Mouse (Mus musculus): ENCODE measurements around the gene Fstl1.

Fstl1 gene

DNA sequence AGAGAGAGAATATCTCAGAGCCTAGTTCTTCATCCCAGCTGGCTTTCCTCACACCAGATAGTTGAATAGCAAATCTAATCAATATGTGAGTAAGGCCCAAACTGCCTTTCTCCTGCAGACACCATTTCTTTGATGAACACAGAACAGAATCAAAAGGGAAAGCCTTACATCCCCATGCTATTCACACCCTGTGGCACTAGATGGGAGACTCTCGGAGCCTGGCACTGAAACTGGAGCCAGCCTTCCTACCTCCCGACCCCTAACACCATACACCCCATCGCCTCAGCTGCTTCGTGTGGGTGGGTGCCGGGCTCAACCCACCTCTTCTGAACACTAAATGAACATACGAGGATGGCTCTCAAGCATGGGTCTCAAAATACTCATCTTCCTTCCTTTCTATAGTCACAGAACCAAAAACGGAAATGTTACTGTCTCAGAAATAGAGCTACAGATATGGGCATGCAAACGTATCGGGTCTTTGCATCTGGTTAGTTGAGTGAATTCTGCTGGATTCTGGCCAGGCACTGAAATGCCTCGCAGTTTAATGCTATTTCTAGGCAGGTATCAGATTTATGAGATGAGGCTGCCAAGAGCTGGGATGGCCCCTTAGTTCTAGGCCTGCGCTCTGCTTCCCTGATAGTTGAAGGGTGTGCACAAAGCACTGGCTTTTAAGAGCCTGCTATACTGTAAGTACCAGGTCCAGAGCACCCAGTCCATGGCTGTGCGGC is 48.3 kb downstream of the Fstl1 start:
- DNase-seq = no peak

DNA sequence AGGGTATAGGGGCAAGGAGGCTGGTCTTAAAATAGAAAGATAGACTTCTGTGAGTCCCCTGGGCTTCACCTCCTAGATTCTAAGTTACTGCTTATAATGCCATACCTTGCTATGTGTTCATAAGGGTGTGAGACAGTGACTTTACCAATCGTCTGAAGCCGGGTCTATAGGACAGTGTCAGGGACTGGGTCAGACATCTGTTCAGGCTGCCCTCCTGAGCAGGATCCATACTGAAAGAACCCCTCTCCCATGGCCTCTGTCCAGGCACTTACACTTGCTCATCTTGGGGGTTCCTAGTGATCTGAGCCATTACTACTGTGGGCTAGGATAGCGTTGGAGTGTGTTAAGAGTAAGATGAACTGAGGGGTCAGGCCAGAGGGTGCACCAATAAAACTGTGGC is 49.6 kb downstream of the Fstl1 start:
- no peak for DNase-seq

DNA sequence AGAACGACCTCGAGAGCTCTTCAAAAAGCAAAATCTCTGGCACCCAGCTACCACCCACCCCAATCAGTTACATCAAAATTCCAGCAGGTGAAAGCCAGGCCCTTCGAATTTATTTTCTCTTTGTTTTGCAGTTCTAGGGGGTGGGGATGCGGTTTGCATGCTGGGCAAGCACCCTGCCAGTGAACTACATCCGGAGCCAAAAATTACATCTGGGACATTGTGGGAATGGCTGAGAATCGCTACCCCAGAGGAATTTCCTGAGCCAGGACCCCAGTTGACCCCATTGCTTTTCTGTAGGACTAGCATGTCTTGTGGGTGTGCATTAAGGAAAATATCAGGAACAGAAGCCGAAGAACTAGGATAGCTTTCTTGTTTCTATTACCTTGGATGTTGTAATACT is 54.4 kb downstream of the Fstl1 start:
- DNase-seq = no peak

DNA sequence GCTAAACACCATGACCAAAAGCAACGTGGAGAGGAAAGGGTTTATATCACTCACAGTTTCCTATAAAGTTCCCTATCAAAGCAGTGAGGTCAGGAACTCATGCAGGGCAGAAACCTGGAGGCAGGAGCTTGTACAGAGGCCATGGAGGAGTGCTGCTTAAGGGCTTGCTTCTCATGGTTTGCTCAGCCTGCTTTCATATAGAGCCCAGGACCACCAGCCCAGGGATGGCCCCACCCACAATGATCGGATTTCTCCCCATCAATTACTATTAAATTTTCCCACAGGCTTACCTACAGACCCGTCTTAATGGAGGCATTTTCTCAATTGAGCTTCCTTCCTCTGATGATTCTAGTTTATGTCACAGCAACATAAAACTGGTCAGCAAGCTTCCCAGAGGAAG is 60.9 kb downstream of the Fstl1 start:
- DNase-seq = no peak

DNA sequence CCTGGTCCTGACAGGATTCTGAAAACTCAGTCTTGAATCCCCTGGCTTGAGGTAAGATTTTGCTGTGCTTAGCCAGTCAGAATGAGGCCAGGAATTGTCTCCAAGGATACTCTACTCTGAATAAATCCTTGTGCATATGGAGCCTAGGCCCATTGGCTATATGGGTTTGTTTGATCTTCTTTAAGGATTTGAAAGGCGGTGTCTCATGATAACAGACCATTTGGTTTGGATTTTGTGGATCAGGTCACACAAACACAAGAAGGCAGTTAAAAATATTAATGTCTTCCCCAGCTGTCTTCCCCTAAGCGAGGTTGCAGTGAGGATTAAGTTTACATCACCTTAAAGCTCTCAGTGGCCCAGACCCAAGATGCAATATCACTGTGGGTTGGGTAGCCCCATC is 65.8 kb downstream of the Fstl1 start:
- DNase-seq = no peak

DNA sequence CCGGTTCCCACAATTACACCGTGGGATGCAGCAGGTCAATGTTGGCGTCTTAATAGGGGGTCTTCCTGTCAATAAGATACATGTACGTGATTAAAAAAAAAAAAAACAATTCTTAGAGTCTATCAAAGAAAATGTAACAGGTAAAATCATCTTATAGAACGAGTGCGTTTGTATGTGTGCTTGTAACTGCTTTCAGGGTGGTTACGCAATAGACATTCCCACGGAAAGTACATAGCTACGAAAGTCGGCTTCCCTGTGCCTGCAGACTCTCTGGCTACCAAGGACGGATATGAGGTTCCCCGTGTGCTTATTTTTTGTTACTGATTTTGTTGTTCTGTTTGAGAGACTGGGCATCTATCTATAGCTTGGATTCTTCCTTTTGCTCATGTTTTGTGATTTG is 67.1 kb downstream of the Fstl1 start:
- no peak for DNase-seq

DNA sequence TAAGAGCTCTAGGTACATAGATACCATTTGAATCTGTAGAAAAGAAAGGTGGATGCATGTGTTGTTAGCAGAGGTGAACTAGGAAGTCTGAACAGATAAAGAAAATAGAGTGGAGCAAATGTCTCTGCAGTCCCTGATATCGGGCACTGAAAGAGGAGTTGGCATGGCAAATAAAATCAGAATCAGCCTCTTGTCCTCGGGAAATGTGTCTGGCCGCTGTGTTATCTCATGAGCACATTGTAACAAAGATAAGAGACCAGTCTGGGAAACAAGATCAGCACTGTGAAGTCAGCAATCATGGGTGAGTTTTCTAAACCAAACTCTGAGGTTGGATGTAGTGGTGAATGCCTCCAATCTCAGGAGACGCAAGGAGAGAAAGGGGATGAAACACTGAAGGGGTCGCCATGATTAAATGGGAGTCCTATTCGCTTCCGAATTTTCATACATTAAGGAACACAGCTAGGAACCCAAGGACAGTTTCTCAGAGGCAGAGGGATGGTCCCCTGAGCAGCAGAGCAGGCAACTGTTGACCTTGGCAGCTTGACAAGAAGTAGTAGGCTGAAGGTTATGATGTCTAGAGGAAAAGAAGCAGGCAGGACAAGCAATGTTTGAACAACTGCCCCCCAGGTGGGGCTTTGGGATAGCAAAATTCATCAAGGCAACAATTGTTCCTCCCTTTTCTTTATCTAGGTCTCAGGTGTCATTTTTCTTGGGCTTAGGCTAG is 68.7 kb downstream of the Fstl1 start:
- DNase-seq = no peak

DNA sequence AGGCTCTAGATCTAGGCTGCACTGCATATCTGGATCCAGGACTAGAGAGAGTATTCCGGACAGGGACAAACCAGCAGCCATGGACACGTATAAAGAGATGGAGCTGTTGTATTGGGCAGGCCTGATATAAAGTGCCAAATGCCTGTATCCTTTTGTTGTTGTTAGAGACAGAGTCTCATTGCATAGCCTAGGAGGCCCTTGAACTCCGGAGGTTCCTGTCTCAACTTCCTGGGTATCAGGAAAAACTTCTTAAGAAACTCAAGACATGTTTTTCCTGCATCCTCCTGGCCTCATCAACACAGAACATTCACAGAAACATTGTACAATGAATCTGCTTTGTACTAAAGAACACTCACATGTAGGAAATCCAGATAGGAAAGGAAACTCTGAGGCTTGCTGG is 70.4 kb downstream of the Fstl1 start:
- no peak for DNase-seq

DNA sequence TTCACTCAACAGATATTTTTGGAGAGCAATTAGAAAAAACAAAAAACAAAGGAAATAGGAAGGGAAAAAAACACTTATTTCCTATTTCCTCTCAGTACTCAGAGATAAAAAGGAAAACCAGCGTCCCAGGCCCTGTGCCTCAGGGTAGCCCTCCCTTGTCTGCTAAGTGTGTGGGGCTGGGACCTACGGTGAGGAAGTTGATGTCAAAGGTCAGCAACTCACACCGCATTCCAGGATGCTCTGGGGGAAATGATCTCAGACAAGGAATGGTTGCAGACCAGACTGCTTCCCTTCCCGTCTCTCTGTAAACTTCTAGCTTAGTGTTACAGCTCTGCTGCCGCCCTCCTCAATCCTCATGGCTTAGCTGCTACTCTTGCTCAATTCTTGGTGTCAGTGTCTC is 74.7 kb downstream of the Fstl1 start:
- DNase-seq = no peak

DNA sequence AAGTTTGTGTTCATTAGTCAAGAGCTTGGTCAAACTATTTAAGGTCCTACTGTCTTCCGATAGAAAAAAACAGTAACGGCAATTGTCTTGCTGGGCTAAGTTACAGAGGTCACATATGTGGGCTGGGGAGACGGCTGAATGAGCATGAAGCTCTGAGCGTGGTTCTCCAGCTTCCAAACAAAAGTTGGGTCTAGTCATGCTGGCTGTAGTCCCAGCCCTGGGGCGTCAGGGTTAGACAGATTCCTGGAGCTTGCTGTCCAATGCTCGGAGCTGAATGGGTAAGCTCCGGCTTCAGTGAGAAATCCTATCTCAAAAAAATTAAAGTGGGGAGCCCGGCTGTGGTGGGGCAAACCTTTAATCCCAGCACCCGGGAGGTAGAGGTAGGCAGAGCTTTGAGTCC is 76.6 kb downstream of the Fstl1 start:
- DNase-seq = no peak

DNA sequence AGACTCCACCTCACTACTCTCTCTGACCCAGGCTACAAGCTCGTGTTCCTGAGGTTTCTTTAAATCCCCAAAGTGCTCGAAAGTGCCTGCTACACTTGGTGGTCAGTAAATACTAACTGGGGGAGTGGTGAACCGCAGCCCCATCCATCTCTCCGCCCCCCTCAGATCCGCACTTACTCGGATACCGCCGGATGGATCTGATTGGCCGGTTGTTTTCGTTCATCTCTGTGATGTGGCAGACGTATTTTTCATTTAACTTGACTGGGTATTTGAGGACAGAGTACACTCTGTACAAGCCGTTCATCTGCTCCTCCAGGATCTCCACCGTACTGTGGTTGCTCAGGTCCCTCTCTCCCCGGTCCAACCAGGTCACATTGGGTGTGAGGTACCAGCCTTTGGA is 77.4 kb downstream of the Fstl1 start:
- DNase-seq = no peak

DNA sequence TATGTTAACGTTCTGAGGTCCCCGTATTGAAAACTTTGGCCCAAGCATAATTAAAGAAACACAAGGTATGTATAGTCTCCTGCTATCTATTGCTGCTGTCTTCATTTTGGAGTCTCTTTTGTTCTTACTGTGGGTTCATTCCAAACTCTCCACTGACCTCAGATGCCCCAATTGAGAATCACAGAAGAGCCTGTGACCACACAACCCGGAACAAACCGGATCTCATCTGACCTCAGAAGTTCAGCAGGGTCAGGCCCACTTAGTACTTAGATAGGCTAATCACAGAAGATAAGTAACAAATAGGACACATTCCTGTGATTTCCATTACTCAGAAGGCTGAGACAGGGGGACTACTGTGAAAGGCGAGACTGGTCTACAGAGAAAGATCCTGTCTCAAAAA is 77.9 kb downstream of the Fstl1 start:
- DNase-seq = no peak

DNA sequence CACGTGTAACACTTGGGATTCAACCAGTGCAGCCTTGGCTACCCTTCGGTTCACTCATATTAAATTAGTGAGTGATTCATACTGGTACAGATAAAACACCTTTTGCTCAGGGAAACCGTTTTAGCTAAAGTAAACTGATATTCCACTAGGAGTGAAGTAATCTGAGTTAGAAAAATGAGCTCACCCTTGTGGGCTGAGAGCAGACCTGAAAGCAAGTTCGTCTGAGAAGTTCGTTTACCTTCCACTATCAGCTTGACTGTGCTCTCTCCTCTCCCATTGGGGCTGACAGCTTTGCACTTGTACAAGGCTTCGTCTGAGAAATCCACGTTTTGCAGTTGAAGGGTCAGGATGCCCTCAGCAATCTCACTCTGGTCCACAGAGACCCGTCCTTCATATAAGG is 78.9 kb downstream of the Fstl1 start:
- no peak for DNase-seq

DNA sequence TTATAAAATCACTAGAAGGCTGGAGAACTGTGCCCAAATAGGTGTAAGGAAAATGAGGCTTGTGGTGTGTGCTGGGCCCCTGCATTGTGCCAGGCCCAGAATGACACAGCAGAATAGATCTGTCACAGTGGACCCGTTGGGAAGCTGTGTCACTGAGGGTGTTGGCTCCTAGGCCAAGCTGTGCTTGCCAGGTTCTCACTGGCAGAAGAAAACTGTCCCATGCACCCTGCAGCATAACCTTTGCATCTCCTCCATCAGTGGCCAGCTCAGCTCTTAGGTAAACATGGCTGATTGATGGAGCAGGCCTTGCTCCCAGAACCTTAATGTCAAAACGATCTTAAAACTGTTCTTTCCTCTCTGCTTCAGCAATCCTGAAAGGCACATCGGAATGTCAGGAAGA is 79.7 kb downstream of the Fstl1 start:
- no peak for DNase-seq

DNA sequence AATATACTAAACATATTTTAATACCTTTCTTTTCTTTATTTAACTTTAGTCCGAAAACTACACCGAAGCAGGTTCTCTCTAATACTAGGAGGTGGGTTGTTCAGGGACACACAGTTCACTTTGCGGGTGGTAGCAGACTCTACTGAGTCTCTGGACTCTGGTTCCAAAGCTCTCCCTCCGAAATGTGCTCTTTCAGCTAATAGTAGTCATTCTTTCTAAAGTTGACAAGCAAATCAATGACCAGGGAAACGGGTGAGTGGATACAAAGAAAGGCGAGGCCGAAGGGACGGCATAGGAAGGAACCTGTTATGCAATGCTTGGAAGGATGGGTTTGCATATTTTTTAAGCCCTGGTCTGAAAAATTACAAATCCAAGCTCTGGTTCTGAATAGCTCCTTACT is 80.8 kb downstream of the Fstl1 start:
- DNase-seq = no peak

DNA sequence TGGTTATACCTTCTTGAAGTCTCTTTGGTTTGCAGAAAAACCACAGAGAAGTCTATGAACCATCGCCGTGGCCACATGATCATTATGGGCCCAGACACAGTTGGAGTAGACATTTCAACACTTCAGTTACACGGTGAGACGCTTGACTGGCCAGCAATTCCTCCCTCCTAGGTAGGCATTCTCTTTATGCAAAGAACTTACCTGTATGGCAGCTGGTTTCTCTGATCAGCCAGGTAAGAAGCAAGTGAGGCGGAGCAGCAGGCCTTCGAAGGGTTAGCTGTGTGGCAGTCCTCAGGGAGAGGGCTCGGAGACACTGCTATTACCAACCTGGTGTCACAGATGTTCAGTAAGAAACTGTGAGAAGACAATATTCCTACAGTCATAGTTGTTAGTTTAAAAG is 83.5 kb downstream of the Fstl1 start:
- no peak for DNase-seq

DNA sequence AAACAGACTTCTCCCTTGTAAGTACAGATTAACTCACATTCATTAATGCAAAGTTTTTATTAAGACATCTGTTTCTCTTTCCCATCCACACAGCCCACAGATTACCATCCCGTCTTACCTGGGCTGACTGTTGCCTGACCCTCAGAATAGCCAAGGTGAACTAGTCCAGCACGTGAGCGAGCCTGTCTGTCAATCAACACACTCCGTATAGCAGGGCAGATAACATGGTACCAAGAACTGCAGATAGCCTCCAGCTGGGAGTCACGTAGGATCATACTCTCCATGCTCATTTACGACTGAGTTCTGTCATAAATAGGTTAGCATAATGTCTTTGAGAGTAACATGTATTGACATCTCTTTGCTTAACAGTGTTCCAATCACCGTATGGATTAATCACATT is 84.4 kb downstream of the Fstl1 start, which contains the start of gene Gm36028:
Gene Gm36028, minus strand, starts transcription at position 118 of the 400 bp plus-strand sequence.
- DNase-seq = no peak

DNA sequence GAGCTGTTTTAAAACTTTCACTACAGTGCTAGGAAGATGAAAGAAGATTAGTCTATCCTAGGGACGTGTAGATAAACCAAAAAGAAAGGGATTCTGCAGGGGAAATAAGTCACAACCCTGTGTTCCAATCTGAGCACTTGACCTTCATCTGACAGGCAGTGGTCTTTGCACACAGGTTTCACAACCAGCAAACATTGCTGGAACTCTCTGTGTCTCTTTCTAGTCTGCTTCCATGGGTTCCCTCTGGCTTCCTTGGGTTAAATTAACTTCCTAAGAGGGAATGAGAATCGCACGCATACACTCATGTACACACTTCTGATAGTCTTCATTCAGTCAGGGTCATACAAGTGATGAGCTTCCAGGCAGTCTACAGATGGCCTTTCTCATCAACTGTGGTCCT is 87.2 kb downstream of the Fstl1 start:
- DNase-seq = no peak

DNA sequence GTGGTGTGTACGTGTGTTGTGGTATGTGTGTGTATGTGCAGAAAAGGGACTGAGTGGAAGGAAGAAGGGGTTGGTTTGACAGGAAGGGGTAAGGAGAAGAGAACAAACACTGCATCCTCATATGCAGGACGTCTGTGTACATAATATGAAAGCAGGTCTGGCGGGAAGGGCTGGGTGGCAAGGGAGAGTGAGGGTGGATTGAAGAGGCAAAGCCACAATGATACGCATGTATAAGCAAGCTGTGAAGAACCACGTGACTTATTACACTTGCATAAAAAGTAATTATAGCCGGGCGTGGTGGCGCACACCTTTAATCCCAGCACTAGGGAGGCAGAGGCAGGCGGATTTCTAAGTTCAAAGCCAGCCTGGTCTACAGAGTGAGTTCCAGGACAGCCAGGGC is 89.2 kb downstream of the Fstl1 start:
- no peak for DNase-seq

DNA sequence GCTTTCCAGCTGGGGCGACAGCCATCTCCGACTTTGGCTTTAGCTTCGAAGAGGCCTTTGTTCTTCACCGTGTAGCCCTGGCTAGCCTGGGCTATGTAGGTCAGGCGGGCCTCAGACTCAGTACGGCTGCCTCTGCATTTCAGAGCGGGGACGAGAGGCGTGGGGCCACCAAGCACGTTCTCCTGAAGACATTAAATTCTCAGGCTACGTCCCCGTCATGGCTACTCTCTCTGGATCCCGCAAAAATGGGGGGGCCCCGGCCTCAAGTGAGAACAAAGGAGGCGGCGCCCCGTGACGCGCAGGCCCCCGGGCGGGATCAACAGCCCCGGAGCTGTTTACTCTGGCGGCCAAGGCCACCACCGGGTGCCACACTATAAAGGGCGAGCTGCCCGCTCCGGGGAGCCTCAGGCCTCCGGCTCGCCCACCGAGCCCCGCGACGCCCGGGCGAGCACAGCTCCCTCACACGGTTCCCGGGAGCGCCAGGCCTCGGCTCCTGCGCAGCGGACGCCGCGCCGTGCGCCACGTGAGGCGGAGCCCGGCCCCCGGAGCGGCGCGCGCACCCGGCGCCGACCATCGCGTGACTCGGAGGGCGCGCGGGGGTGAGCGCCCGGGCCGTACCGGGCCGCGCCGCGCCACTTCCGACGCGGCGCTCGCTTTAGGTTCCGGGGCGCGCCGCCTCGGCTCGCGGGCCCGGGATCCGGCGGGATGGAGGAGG is 91.3 kb downstream of the Fstl1 start, which contains the start of gene Lrrc58:
Gene Lrrc58, plus strand, starts transcription at position 599 of the 715 bp plus-strand sequence.
- DNase-seq = peak; percentile 89

DNA sequence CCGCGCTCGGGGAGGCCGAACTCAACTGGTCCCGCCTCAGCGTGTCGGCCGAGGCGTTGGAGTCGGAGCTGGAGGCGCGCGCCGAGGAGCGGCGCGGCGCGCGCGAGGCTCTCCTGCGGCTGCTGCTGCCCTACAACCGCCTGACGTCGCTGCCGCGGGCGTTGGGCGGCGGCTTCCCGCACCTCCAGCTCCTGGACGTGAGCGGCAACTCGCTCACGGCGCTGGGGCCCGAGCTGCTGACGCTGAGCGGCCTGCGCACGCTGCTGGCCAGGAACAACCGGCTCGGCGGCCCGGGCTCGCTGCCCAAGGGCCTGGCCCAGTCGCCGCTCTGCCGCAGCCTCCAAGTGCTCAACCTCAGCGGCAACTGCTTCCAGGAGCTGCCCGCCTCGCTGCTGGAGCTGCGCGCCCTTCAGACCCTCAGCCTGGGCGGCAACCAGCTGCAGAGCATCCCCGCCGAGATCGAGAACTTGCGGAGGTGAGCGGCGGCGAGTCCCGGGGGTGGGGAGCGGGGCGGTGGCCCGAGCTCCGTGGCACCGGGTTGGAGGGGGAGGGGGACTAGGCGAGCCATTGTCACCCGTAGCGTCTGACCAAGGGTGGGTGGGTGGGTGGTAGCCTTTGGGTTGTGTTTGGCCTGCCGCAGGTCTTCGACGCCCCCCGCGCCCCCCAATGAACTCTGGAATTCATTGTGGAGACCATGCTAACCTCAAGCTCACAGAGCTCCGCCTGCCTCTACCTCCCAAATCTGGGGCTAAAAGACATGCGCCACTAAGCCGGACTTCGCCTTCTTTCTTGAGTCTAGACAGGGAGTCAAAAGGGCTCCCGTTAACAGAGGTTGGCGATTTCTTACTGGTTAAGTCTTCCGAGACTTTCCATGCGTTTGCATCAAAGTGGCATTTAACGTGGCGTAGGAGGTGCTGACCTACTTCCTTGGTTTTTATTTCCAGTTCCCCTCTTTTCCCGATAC is 92.1 kb downstream of the Fstl1 start:
- DNase-seq = no peak

DNA sequence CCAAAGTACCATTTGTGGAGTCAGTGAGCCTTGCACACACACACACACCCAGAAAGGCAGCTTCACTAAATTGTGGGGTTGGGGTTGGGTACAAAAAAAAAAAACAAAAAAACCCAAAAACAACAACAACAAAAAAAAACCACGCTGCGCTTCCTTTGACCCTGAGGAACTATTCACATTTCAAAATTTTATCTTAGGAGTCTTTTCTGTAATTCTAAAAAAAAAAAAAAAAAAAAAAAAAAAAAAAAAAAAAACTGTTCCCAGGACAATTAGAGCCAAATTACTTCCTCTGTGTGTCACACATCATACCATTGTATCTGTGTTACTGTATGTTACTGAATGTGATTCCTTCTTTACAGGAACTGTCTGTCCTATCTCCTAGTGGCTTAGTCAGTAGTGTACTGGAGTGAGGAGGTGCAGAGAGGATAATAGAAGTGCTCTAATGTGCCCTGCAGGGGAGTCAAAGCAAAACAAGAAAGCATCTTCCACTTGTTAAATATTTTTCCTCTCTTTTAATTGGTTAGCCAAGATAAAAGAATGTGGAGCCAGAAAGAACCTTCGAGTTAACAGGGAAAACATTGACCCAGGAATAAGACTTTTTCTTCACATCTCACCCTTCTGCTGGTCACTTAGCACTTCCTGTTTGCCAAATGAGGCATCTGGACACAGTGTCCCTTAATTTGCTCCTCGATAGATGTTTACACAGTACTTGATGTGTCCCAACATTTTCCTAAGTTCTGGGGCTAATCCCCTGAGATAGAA is 93.0 kb downstream of the Fstl1 start:
- no peak for DNase-seq
